Mouse (Mus musculus): ENCODE data around the gene Olfr453. TPM values are rescaled to one million over a fixed set of nuclear protein-coding genes. Genes with fewer than 3 reads are reported as not detected.

Gene Olfr453
- total RNA-seq, 2 experiments from 2014 or later, result not detected

DNA sequence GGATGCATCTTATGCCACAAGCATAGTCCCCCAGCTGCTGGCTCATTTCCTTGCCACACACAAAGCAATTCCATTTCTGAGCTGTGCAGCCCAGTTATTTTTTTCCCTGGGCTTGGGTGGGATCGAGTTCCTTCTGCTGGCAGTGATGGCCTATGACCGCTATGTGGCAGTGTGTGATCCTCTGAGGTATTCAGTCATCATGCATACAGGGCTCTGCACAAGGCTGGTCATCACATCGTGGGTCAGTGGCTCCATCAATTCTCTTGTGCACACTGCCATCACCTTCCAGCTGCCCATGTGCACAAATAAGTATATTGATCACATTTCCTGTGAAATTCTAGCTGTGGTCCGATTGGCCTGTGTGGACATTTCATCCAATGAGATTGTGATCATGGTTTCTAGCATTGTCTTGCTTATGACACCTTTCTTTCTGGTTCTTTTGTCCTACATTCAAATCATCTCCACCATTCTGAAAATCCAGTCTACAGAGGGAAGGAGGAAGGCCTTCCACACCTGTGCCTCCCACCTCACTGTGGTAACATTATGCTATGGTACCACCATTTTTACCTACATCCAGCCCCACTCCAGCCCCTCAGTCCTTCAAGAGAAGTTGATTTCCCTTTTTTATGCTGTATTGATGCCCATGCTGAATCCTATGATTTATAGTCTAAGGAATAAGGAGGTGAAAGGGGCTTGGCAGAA lies 51.2 kb downstream of the Olfr453 start:
- Histone ChIP-seq H3K27ac (no peak overlapping the region), H3K4me3 (no peak overlapping the region)
- peak; percentile 5; the same call in 1 of the 2 replicates for TF ChIP-seq CTCF (IDR thresholded peaks at IDR 0.05)
- intact Hi-C loops (cut with DNase I), result no loop called here
- DNase-seq, result no peak

GRCm38 (mm10) chr6:42790949-42791556 lies 51.9 kb downstream of the Olfr453 start:
- intact Hi-C loops (cut with DNase I), result no loop called here
- Histone ChIP-seq H3K27ac (no peak overlapping the region), H3K4me3 (no peak overlapping the region)
- DNase-seq, result no peak
- no peak for TF ChIP-seq CTCF (IDR thresholded peaks at IDR 0.05)

- no peak overlapping the region for H3K27ac ChIP-seq
- no peak for TF ChIP-seq CTCF (IDR thresholded peaks at IDR 0.05)
- H3K4me3 ChIP-seq, result no peak overlapping the region
- no peak for DNase-seq
- intact Hi-C loops (cut with DNase I), result no loop called here
Measured at GRCm38 (mm10) chr6:42794982-42795381, 55.8 kb downstream of the Olfr453 start.

Other genes with a start within 250 kb of the Olfr453 start
- not detected for gene Olfr455, start 191.8 kb upstream of the Olfr453 start, total RNA-seq (2021)
- gene Tcaf3, start 141.7 kb upstream of the Olfr453 start, total RNA-seq (2021), result not detected
- gene Tcaf2, start 94.1 kb upstream of the Olfr453 start, total RNA-seq (2021), result 1 to 10 TPM; 1.5 to 2.7 TPM
- 1 to 10 TPM; 4.0 to 8.1 TPM for gene Tcaf1, start 29.3 kb upstream of the Olfr453 start, total RNA-seq (2021)
- not detected for gene Olfr38, start 17.0 kb downstream of the Olfr453 start, total RNA-seq (2021)
- gene Olfr452, start 45.7 kb downstream of the Olfr453 start, total RNA-seq (2021), result not detected
- not detected for gene Olfr450, start 72.6 kb downstream of the Olfr453 start, total RNA-seq (2021)
- gene Olfr449, start 95.0 kb downstream of the Olfr453 start, total RNA-seq (2021), result not detected
- gene Olfr448, start 151.1 kb downstream of the Olfr453 start, total RNA-seq (2021), result not detected
- gene Olfr447, start 169.5 kb downstream of the Olfr453 start, total RNA-seq (2021), result not detected
- gene Olfr446, start 182.0 kb downstream of the Olfr453 start, total RNA-seq (2021), result not detected
- gene Olfr444, start 209.7 kb downstream of the Olfr453 start, total RNA-seq (2021), result not detected